Comparison of ENCODE assay signal across 8 mouse cellular contexts in the genomic region with DNA sequence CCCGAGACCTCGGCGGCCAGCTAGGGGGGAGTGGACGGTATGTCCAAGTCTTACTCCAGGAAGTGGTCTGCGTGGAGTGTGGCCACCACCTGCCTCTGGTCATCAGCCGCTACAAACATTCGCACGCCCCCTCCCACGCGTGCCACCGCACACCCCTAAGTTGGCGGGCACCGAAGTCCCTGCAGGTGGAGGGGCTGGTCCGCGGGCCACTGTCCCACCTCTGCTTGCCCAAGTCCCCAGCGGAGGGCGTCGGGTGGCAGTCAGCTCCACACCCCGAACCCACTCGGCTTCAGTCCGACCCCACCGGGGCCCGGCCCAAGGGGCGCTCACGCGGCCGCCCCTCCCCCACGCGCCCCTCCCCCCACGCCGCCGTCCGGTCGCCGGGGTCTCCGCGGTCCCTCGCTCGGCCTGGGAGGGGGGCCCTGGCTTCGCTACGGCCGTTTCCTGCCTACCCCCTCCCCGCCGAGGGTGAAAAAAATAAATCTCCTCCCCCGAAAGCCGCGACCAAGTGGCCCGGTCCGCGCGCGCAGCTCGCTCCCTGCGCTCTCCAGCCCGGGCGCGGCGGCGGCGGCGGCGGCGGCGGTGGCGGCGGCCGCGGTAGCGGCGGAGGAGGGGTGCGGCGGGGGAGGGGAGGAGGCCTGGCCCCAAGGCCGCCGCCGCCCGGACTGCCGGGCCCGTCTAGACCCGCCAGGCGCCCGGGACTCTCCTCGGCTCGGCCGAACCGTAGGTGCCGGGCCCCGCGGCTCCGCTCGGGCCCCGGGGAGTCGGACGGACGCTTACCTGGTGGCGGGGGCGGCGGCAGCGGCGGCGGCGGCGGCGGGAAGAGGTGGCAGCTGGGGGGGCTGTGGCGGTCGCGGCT. TPM values are rescaled to one million over a fixed set of nuclear protein-coding genes. Genes with fewer than 3 reads are reported as not detected.
DNase-seq lines count a peak whose midpoint lies in the region; ATAC-seq lines count a peak whose summit lies in the region.

No protein-coding gene starts in this region.

- peak overlapping the region; percentile 97 for H3K4me3 ChIP-seq in forebrain, embryonic 14.5 days (ENCODE audit: low read depth, low read length)
- peak overlapping the region; percentile 91 for H3K4me3 ChIP-seq in hindbrain, embryonic 15.5 days
- H3K4me3 ChIP-seq in liver, embryonic 11.5 days (ENCODE audit: low read depth, low read length) = peak overlapping the region; percentile 88

- WGBS in forebrain, embryonic 14.5 days = under 1% methylated on average over 55 of the region's 106 CpGs
- under 1% methylated on average over 38 of the region's 106 CpGs for WGBS in hindbrain, embryonic 15.5 days
- WGBS in liver, embryonic 11.5 days = under 1% methylated on average over 64 of the region's 106 CpGs

- H3K4me1 ChIP-seq in forebrain, embryonic 14.5 days (ENCODE audit: control insufficient read depth, insufficient read depth, low read length) = peaks cover 47% of the 10 kb centered on the region
- peaks cover 62% of the 10 kb centered on the region for H3K4me1 ChIP-seq in hindbrain, embryonic 15.5 days (replicated peaks)
- peaks cover 62% of the 10 kb centered on the region for H3K4me1 ChIP-seq in liver, embryonic 11.5 days (replicated peaks; ENCODE audit: control insufficient read depth, insufficient read depth, low read length)

- H3K27me3 ChIP-seq in forebrain, embryonic 14.5 days (replicated peaks; ENCODE audit: control insufficient read depth, insufficient read depth, low read length) = no peaks in the 10 kb centered on the region
- no peaks in the 10 kb centered on the region for H3K27me3 ChIP-seq in hindbrain, embryonic 15.5 days
- H3K27me3 ChIP-seq in liver, embryonic 11.5 days (replicated peaks; ENCODE audit: control insufficient read depth, insufficient read depth, low read length) = peaks cover 18% of the 10 kb centered on the region

- H3K4me2 ChIP-seq in forebrain, embryonic 14.5 days (ENCODE audit: low read length) = peak overlapping the region; percentile 96
- H3K4me2 ChIP-seq in hindbrain, embryonic 15.5 days = peak overlapping the region; percentile 88
- peak overlapping the region; percentile 98 for H3K4me2 ChIP-seq in liver, embryonic 11.5 days

- no peak for ATAC-seq in forebrain, embryonic 14.5 days
- ATAC-seq in hindbrain, embryonic 15.5 days (ENCODE audit: low FRiP score, low read depth) = peak; percentile 14; the same call in 1 of the 2 replicates
- ATAC-seq in liver, embryonic 11.5 days (replicated peaks; ENCODE audit: low FRiP score) = 0 out of 2 replicates have a peak, but pooled peaks have one; percentile 21

- H3K36me3 ChIP-seq in forebrain, embryonic 14.5 days (ENCODE audit: control insufficient read depth, insufficient read depth, low read length) = peaks cover 11% of the 10 kb centered on the region
- peaks cover 2% of the 10 kb centered on the region for H3K36me3 ChIP-seq in hindbrain, embryonic 15.5 days
- H3K36me3 ChIP-seq in liver, embryonic 11.5 days (ENCODE audit: control insufficient read depth, insufficient read depth, low read length) = no peaks in the 10 kb centered on the region

- peak overlapping the region; percentile 100 for H3K27ac ChIP-seq in forebrain, embryonic 14.5 days (ENCODE audit: low read depth, low read length)
- peak overlapping the region; percentile 100 for H3K27ac ChIP-seq in hindbrain, embryonic 15.5 days (replicated peaks)
- H3K27ac ChIP-seq in liver, embryonic 11.5 days (ENCODE audit: low read depth, low read length) = peak overlapping the region; percentile 87

- DNase-seq in lung, adult 18-20 months = peak; percentile 30 to 50
- no peak for DNase-seq in lung, postnatal 25 days (ENCODE audit: low spot score)
- DNase-seq in brain, adult 2 months (ENCODE audit: low read depth, low spot score) = peak; percentile 36
- peak; percentile 42 for DNase-seq in forebrain, embryonic 14.5 days (ENCODE audit: low spot score)
- peak; percentile 67 for DNase-seq in liver, embryonic 11.5 days (ENCODE audit: low spot score)
- peak; percentile 78 for DNase-seq in neural tube, embryonic 10.5 days (ENCODE audit: extremely low spot score, low spot score)
- DNase-seq in thymus, postnatal 4 days = peak; percentile 67

- H3K9ac ChIP-seq in forebrain, embryonic 14.5 days (ENCODE audit: low read length) = peak overlapping the region; percentile 100
- peak overlapping the region; percentile 99 for H3K9ac ChIP-seq in hindbrain, embryonic 15.5 days
- H3K9ac ChIP-seq in liver, embryonic 11.5 days (ENCODE audit: low read depth, low read length) = peak overlapping the region; percentile 90

- H3K9me3 ChIP-seq in forebrain, embryonic 14.5 days (replicated peaks; ENCODE audit: control insufficient read depth, low read length) = no peaks in the 10 kb centered on the region
- no peaks in the 10 kb centered on the region for H3K9me3 ChIP-seq in hindbrain, embryonic 15.5 days
- H3K9me3 ChIP-seq in liver, embryonic 11.5 days (ENCODE audit: control insufficient read depth, low read length) = no peaks in the 10 kb centered on the region

RNA-seq across cellular contexts. Expression of gene Chd3, which starts 0.6 kb away (rescaled TPM):
- 70.3 and 77.3 TPM in 2 replicates for polyA plus RNA-seq in forebrain, embryonic 14.5 days (2014; fragmentation: Nextera tagmentation; extraction: Ambion mirVana)
- polyA plus RNA-seq in hindbrain, embryonic 15.5 days (2015; fragmentation: Nextera tagmentation; extraction: Ambion mirVana) = 83.5 and 83.7 TPM in 2 replicates
- 13.8 and 17.1 TPM in 2 replicates for polyA plus RNA-seq in liver, embryonic 11.5 days (2014; fragmentation: Nextera tagmentation; extraction: Ambion mirVana)

RNA-seq across cellular contexts. Expression of gene Naa38, which starts 26.7 kb away (rescaled TPM):
- 106 and 142 TPM in 2 replicates for polyA plus RNA-seq in forebrain, embryonic 14.5 days (2014; fragmentation: Nextera tagmentation; extraction: Ambion mirVana)
- 109 and 121 TPM in 2 replicates for polyA plus RNA-seq in hindbrain, embryonic 15.5 days (2015; fragmentation: Nextera tagmentation; extraction: Ambion mirVana)
- polyA plus RNA-seq in liver, embryonic 11.5 days (2014; fragmentation: Nextera tagmentation; extraction: Ambion mirVana) = 151 and 178 TPM in 2 replicates

RNA-seq across cellular contexts. Expression of gene Cyb5d1, which starts 26.8 kb away (rescaled TPM):
- polyA plus RNA-seq in forebrain, embryonic 14.5 days (2014; fragmentation: Nextera tagmentation; extraction: Ambion mirVana) = 31.1 and 36.4 TPM in 2 replicates
- 30.6 and 33.5 TPM in 2 replicates for polyA plus RNA-seq in hindbrain, embryonic 15.5 days (2015; fragmentation: Nextera tagmentation; extraction: Ambion mirVana)
- polyA plus RNA-seq in liver, embryonic 11.5 days (2014; fragmentation: Nextera tagmentation; extraction: Ambion mirVana) = 19.7 and 19.9 TPM in 2 replicates

RNA-seq across cellular contexts. Expression of gene Rnf227, which starts 28.3 kb away (rescaled TPM):
- polyA plus RNA-seq in forebrain, embryonic 14.5 days (2014; fragmentation: Nextera tagmentation; extraction: Ambion mirVana) = 126 and 146 TPM in 2 replicates
- polyA plus RNA-seq in hindbrain, embryonic 15.5 days (2015; fragmentation: Nextera tagmentation; extraction: Ambion mirVana) = 221 and 228 TPM in 2 replicates
- 4.3 and 5.4 TPM in 2 replicates for polyA plus RNA-seq in liver, embryonic 11.5 days (2014; fragmentation: Nextera tagmentation; extraction: Ambion mirVana)

RNA-seq across cellular contexts. Expression of gene Tmem88, which starts 29.4 kb away (rescaled TPM):
- polyA plus RNA-seq in forebrain, embryonic 14.5 days (2014; fragmentation: Nextera tagmentation; extraction: Ambion mirVana) = 4.7 and 5.7 TPM in 2 replicates
- polyA plus RNA-seq in hindbrain, embryonic 15.5 days (2015; fragmentation: Nextera tagmentation; extraction: Ambion mirVana) = 6.8 and 7.2 TPM in 2 replicates
- 20.4 and 26.2 TPM in 2 replicates for polyA plus RNA-seq in liver, embryonic 11.5 days (2014; fragmentation: Nextera tagmentation; extraction: Ambion mirVana)
